8 mouse cellular contexts compared by ENCODE assay signal in genomic region chr2:122467351-122468013, GRCm38 (mm10). TPM values are rescaled to one million over a fixed set of nuclear protein-coding genes. Genes with fewer than 3 reads are reported as not detected.
DNase-seq lines count a peak whose midpoint lies in the region; ATAC-seq and TF ChIP-seq lines count a peak whose summit lies in the region.

No protein-coding gene starts in this region.

- TF ChIP-seq POLR2A in CH12.LX (IDR thresholded peaks at IDR 0.05; ENCODE audit: low read depth, low read length), result peak; percentile 68

- H3K9ac ChIP-seq in CH12.LX (ENCODE audit: insufficient read depth, low read depth), result peak overlapping the region; percentile 21; the same call in 1 of the 2 replicates
- H3K9ac ChIP-seq in forebrain, embryonic 13.5 days, result peak overlapping the region; percentile 66
- peak overlapping the region; percentile 51 for H3K9ac ChIP-seq in heart, postnatal 0 days (replicated peaks; ENCODE audit: low read depth, low read length)
- H3K9ac ChIP-seq in liver, embryonic 14.5 days (replicated peaks), result 0 out of 2 replicates have a peak overlapping the region, but pooled peaks have one; percentile 29
- H3K9ac ChIP-seq in stomach, embryonic 15.5 days, result peak overlapping the region; percentile 37

- no peak overlapping the region for H3K27ac ChIP-seq in CH12.LX (ENCODE audit: insufficient read depth, low read depth)
- H3K27ac ChIP-seq in forebrain, embryonic 13.5 days, result no peak overlapping the region
- peak overlapping the region; percentile 15; the same call in 1 of the 2 replicates for H3K27ac ChIP-seq in heart, postnatal 0 days (ENCODE audit: low read depth)
- H3K27ac ChIP-seq in liver, embryonic 14.5 days, result no peak overlapping the region
- H3K27ac ChIP-seq in stomach, embryonic 15.5 days, result no peak overlapping the region

- TF ChIP-seq RAD21 in CH12.LX (IDR thresholded peaks at IDR 0.05; ENCODE audit: low read depth, low read length), result peak; percentile 47

- peak in 1 of 2 experiments; percentile 82; a peak in 2 of 4 replicates for TF ChIP-seq CTCF in CH12.LX (conservative IDR thresholded peaks at IDR 0.05 in 1 of 2, IDR thresholded peaks at IDR 0.05 in 1 of 2; ENCODE audit: low read depth in 2 of 2, low read length in 2 of 2)
- peak; percentile 74 for TF ChIP-seq CTCF in heart, postnatal 0 days (IDR thresholded peaks at IDR 0.05; ENCODE audit: low read depth)
- peak; percentile 88 for TF ChIP-seq CTCF in liver, embryonic 14.5 days (IDR thresholded peaks at IDR 0.05; ENCODE audit: low read depth)

- peak overlapping the region; percentile 68 for H3K4me2 ChIP-seq in CH12.LX (ENCODE audit: insufficient read depth, low read depth, poor library complexity, severe bottlenecking)
- peak overlapping the region; percentile 90 for H3K4me2 ChIP-seq in forebrain, embryonic 13.5 days
- H3K4me2 ChIP-seq in heart, postnatal 0 days (ENCODE audit: low read depth, low read length), result peak overlapping the region; percentile 87
- H3K4me2 ChIP-seq in liver, embryonic 14.5 days (ENCODE audit: low read depth), result peak overlapping the region; percentile 80
- H3K4me2 ChIP-seq in stomach, embryonic 15.5 days, result peak overlapping the region; percentile 98

- dilution Hi-C loops in CH12.LX (cut with MboI; ENCODE audit: extremely low pct_ligation_motif_present, extremely low pct_unique_long_range_greater_than_20kb, low sequenced_read_pairs), result no loop called here

- H3K4me3 ChIP-seq in CH12.LX (replicated peaks in 1 of 3; ENCODE audit: low read depth in 2 of 3, low read length in 2 of 3, poor library complexity in 1 of 3), result peak overlapping the region; percentile 35 to 54 (median 41)
- peak overlapping the region; percentile 57 for H3K4me3 ChIP-seq in forebrain, embryonic 13.5 days
- peak overlapping the region; percentile 57 for H3K4me3 ChIP-seq in heart, postnatal 0 days (ENCODE audit: low read depth, low read length)
- peak overlapping the region; percentile 34 to 54 for H3K4me3 ChIP-seq in liver, embryonic 14.5 days (ENCODE audit: insufficient read depth in 1 of 2, low read depth in 2 of 2, low read length in 2 of 2)
- peak overlapping the region; percentile 56 for H3K4me3 ChIP-seq in stomach, embryonic 15.5 days (replicated peaks)

- 1% methylated on average over 46 of the region's 46 CpGs for WGBS in forebrain, embryonic 13.5 days
- under 1% methylated on average over 46 of the region's 46 CpGs for whole genome bisulfite sequencing in heart, postnatal 0 days
- WGBS in liver, embryonic 14.5 days (ENCODE audit: insufficient replicate concordance), result 1% methylated on average over 39 of the region's 46 CpGs
- WGBS in stomach, embryonic 15.5 days, result 1% methylated on average over 44 of the region's 46 CpGs

- H3K9me3 ChIP-seq in CH12.LX (replicated peaks; ENCODE audit: low read length), result no peaks in the 10 kb centered on the region
- no peaks in the 10 kb centered on the region for H3K9me3 ChIP-seq in forebrain, embryonic 13.5 days (replicated peaks)
- no peaks in the 10 kb centered on the region for H3K9me3 ChIP-seq in heart, postnatal 0 days (replicated peaks; ENCODE audit: control insufficient read depth, low read length)
- H3K9me3 ChIP-seq in liver, embryonic 14.5 days (ENCODE audit: control insufficient read depth, low read length), result no peaks in the 10 kb centered on the region
- H3K9me3 ChIP-seq in stomach, embryonic 15.5 days, result no peaks in the 10 kb centered on the region

- H3K4me1 ChIP-seq in CH12.LX (ENCODE audit: control insufficient read depth in 1 of 2, insufficient read depth in 2 of 2), result peaks cover 5 to 8% of the 10 kb centered on the region in 2 experiments
- peaks cover 6% of the 10 kb centered on the region for H3K4me1 ChIP-seq in forebrain, embryonic 13.5 days
- no peaks in the 10 kb centered on the region for H3K4me1 ChIP-seq in heart, postnatal 0 days (ENCODE audit: control insufficient read depth, insufficient read depth)
- H3K4me1 ChIP-seq in liver, embryonic 14.5 days (replicated peaks; ENCODE audit: control insufficient read depth in 2 of 2, insufficient read depth in 2 of 2, low read length in 1 of 2), result peaks cover 0 to 5% of the 10 kb centered on the region in 2 experiments; a peak in 1 of 4 replicates
- peaks cover 5% of the 10 kb centered on the region; the same call in 1 of the 2 replicates for H3K4me1 ChIP-seq in stomach, embryonic 15.5 days

- H3K79me2 ChIP-seq in CH12.LX (replicated peaks; ENCODE audit: control insufficient read depth, extremely low read depth, insufficient read depth, poor library complexity, severe bottlenecking), result no peaks in the 10 kb centered on the region

- TF ChIP-seq EP300 in CH12.LX (IDR thresholded peaks at IDR 0.05; ENCODE audit: low read length), result no peak
- no peak for TF ChIP-seq EP300 in heart, postnatal 0 days (IDR thresholded peaks at IDR 0.05; ENCODE audit: low read depth)
- no peak for TF ChIP-seq EP300 in liver, embryonic 14.5 days (IDR thresholded peaks at IDR 0.05; ENCODE audit: low read depth)

- H3K27me3 ChIP-seq in CH12.LX (replicated peaks), result no peaks in the 10 kb centered on the region
- H3K27me3 ChIP-seq in forebrain, embryonic 13.5 days, result no peaks in the 10 kb centered on the region
- no peaks in the 10 kb centered on the region for H3K27me3 ChIP-seq in heart, postnatal 0 days (ENCODE audit: control insufficient read depth, insufficient read depth, low read length)
- no peaks in the 10 kb centered on the region; the same call in 1 of the 2 replicates for H3K27me3 ChIP-seq in liver, embryonic 14.5 days (ENCODE audit: control insufficient read depth, insufficient read depth, low read length)
- H3K27me3 ChIP-seq in stomach, embryonic 15.5 days (replicated peaks), result no peaks in the 10 kb centered on the region

- peak; percentile 99 for ATAC-seq in cerebellum, adult (ENCODE audit: insufficient number of reproducible peaks, low FRiP score, low TSS enrichment)
- peak; percentile 100 for ATAC-seq in forebrain, embryonic 13.5 days
- ATAC-seq in heart, postnatal 0 days (ENCODE audit: insufficient read depth, low read depth), result peak; percentile 100
- peak; percentile 100 for ATAC-seq in liver, embryonic 14.5 days (ENCODE audit: insufficient read depth)
- peak; percentile 100 for ATAC-seq in stomach, embryonic 15.5 days (ENCODE audit: insufficient read depth, low FRiP score, low read depth)

- in situ Hi-C loops in CH12.LX (cut with MboI; ENCODE audit: low pct_ligation_motif_present, low pct_unique_long_range_greater_than_20kb, low sequenced_read_pairs), result no loop called here

- H3K36me3 ChIP-seq in CH12.LX (replicated peaks in 1 of 2; ENCODE audit: control insufficient read depth in 1 of 2, insufficient read depth in 1 of 2, low read length in 1 of 2), result no peaks in the 10 kb centered on the region
- no peaks in the 10 kb centered on the region for H3K36me3 ChIP-seq in forebrain, embryonic 13.5 days (ENCODE audit: poor library complexity, severe bottlenecking)
- H3K36me3 ChIP-seq in heart, postnatal 0 days (replicated peaks; ENCODE audit: control insufficient read depth, insufficient read depth, low read length), result no peaks in the 10 kb centered on the region
- no peaks in the 10 kb centered on the region for H3K36me3 ChIP-seq in liver, embryonic 14.5 days (replicated peaks; ENCODE audit: control insufficient read depth, insufficient read depth, low read depth)
- no peaks in the 10 kb centered on the region for H3K36me3 ChIP-seq in stomach, embryonic 15.5 days

- DNase-seq in CH12.LX (ENCODE audit: extremely low read depth), result peak; percentile 86
- peak; percentile 91 for DNase-seq in heart, postnatal 0 days (ENCODE audit: low spot score)
- DNase-seq in kidney, postnatal 36 days, result peak; percentile 96 to 98
- DNase-seq in liver, embryonic 14.5 days (ENCODE audit: low read depth in 3 of 3, low spot score in 3 of 3), result peak; percentile 71 to 76 (median 75)
- peak; percentile 92 for DNase-seq in neural tube, embryonic 10.5 days (ENCODE audit: extremely low spot score, low spot score)

TF ChIP-seq in CH12.LX, 34 proteins besides CTCF, POLR2A, EP300 and RAD21 (continues in another document):
- TF ChIP-seq MAZ (IDR thresholded peaks at IDR 0.05; ENCODE audit: low read depth, low read length), result no peak; the same call in 1 of the 2 replicates
- no peak for TF ChIP-seq USF1 (IDR thresholded peaks at IDR 0.05; ENCODE audit: low read depth, low read length)
- TF ChIP-seq IRF4 (IDR thresholded peaks at IDR 0.05; ENCODE audit: low read depth, low read length), result 0 out of 2 replicates have a peak, but pooled peaks have one; percentile 28
- TF ChIP-seq PAX5 (IDR thresholded peaks at IDR 0.05; ENCODE audit: low read length), result no peak
- TF ChIP-seq NRF1 (IDR thresholded peaks at IDR 0.05; ENCODE audit: low read depth, low read length), result peak; percentile 75
- no peak for TF ChIP-seq MEF2A (IDR thresholded peaks at IDR 0.05; ENCODE audit: borderline replicate concordance, low read depth, low read length)
- no peak for TF ChIP-seq RCOR1 (conservative IDR thresholded peaks at IDR 0.05; ENCODE audit: low read depth, low read length)
- TF ChIP-seq BHLHE40 (IDR thresholded peaks at IDR 0.05; ENCODE audit: low read depth, low read length), result no peak; the same call in 1 of the 2 replicates
- TF ChIP-seq UBTF (IDR thresholded peaks at IDR 0.05; ENCODE audit: low read depth, low read length), result peak; percentile 47; the same call in 1 of the 2 replicates

RNA-seq across cellular contexts. Expression of gene Gm14085, which starts 17.3 kb away (rescaled TPM):
- total RNA-seq in CH12.LX (2012; rRNA removed), result not detected in 2 replicates
- total RNA-seq in CH12.LX (2014; rRNA removed), result 0.05 TPM in 1 of 2 replicates, not detected in the other
- polyA plus RNA-seq in CH12.LX (2012; ENCODE audit: insufficient read length, low read depth), result 0.24 and 0.25 TPM in 2 replicates
- not detected in 2 replicates for polyA plus RNA-seq in forebrain, embryonic 13.5 days (2015; fragmentation: Nextera tagmentation; extraction: Ambion mirVana)
- total RNA-seq in heart, postnatal 0 days (2014; rRNA removed; ENCODE audit: low replicate concordance), result 0.04 TPM in 1 of 2 replicates, not detected in the other
- polyA plus RNA-seq in heart, postnatal 0 days (2015; fragmentation: Nextera tagmentation; extraction: Ambion mirVana), result not detected in 2 replicates
- not detected in 2 replicates for polyA plus RNA-seq in liver, embryonic 14.5 days (2012; rRNA removed)
- not detected in 2 replicates for polyA plus RNA-seq in liver, embryonic 14.5 days (2014; fragmentation: Nextera tagmentation; extraction: Ambion mirVana)
- polyA plus RNA-seq in stomach, embryonic 15.5 days (2015; fragmentation: Nextera tagmentation; extraction: Ambion mirVana), result 0.13 and 0.14 TPM in 2 replicates

RNA-seq across cellular contexts. Expression of gene Slc28a2, which starts 41.2 kb away (rescaled TPM):
- total RNA-seq in CH12.LX (2012; rRNA removed), result 15.9 and 16.3 TPM in 2 replicates
- 30.3 and 32.0 TPM in 2 replicates for total RNA-seq in CH12.LX (2014; rRNA removed)
- 28.3 and 31.4 TPM in 2 replicates for polyA plus RNA-seq in CH12.LX (2012; ENCODE audit: insufficient read length, low read depth)
- polyA plus RNA-seq in forebrain, embryonic 13.5 days (2015; fragmentation: Nextera tagmentation; extraction: Ambion mirVana), result not detected in 2 replicates
- 5.4 and 5.8 TPM in 2 replicates for total RNA-seq in heart, postnatal 0 days (2014; rRNA removed; ENCODE audit: low replicate concordance)
- 6.7 and 7.6 TPM in 2 replicates for polyA plus RNA-seq in heart, postnatal 0 days (2015; fragmentation: Nextera tagmentation; extraction: Ambion mirVana)
- 0.31 and 0.45 TPM in 2 replicates for polyA plus RNA-seq in liver, embryonic 14.5 days (2012; rRNA removed)
- polyA plus RNA-seq in liver, embryonic 14.5 days (2014; fragmentation: Nextera tagmentation; extraction: Ambion mirVana), result 0.77 and 0.86 TPM in 2 replicates
- polyA plus RNA-seq in stomach, embryonic 15.5 days (2015; fragmentation: Nextera tagmentation; extraction: Ambion mirVana), result 14.3 and 20.0 TPM in 2 replicates
